Mouse (Mus musculus) midbrain, embryonic 11.5 days (tissue): ENCODE data around the gene Wfdc12. TPM values are rescaled to one million over a fixed set of nuclear protein-coding genes. Genes with fewer than 3 reads are reported as not detected.

ENCODE experiments used
- ATAC-seq: fragments of 200-750 bp; cut with Nextera tagmentation; 2 replicates; pipeline ENCODE4 v1.8.0; 2017; ENCODE audit warnings: moderate TSS enrichment, moderate library complexity; ENCODE audit not compliant: low FRiP score
- DNase-seq: peaks from one replicate; pipeline ENCODE4 v3.0.0; 2015; ENCODE audit warnings: low spot score; ENCODE audit errors: missing footprints
- H3K27ac ChIP-seq: fragments of 300-500 bp; sonication (generic); 2 replicates; pipeline ENCODE4 v1.5.1; 2014; ENCODE audit warnings: low read depth, low read length
- H3K27me3 ChIP-seq: fragments of 300-500 bp; sonication (generic); 2 replicates; pipeline ENCODE4 v1.6.1; 2014; ENCODE audit warnings: mild to moderate bottlenecking, low read length, moderate library complexity, mixed read lengths; ENCODE audit not compliant: control insufficient read depth, insufficient read depth
- H3K36me3 ChIP-seq: fragments of 300-500 bp; sonication (generic); 2 replicates; pipeline ENCODE4 v1.6.1; 2014; ENCODE audit warnings: mild to moderate bottlenecking, low read length, moderate library complexity, mixed read lengths; ENCODE audit not compliant: control insufficient read depth, insufficient read depth
- H3K4me1 ChIP-seq: fragments of 300-500 bp; sonication (generic); 2 replicates; pipeline ENCODE4 v1.6.1; 2014; ENCODE audit warnings: low read length; ENCODE audit not compliant: control insufficient read depth, insufficient read depth
- H3K4me2 ChIP-seq: fragments of 300-500 bp; sonication (generic); 2 replicates; pipeline ENCODE4 v1.6.1; 2014; ENCODE audit warnings: mild to moderate bottlenecking, moderate library complexity
- H3K4me3 ChIP-seq: fragments of 300-500 bp; sonication (generic); 2 replicates; pipeline ENCODE4 v1.5.1; 2014; ENCODE audit warnings: low read depth, low read length
- H3K9ac ChIP-seq: fragments of 300-500 bp; sonication (generic); 2 replicates; pipeline ENCODE4 v1.6.1; 2014; ENCODE audit warnings: low read length
- H3K9me3 ChIP-seq: fragments of 300-500 bp; sonication (generic); 2 replicates; pipeline ENCODE4 v1.6.1; 2016; ENCODE audit warnings: low read length; ENCODE audit not compliant: control insufficient read depth
- WGBS: fragments of 180-500 bp; shearing (Covaris S2); extraction: QIAGEN DNeasy Blood & Tissue Kit; methylation state at CpG from one replicate; pipeline ENCODE4 v1.1.7; 2014; 5-methylcytosine and 5-hydroxymethylcytosine counted together
- polyA plus RNA-seq: library from polyadenylated mRNA; unstranded; fragments of >200 nt; fragmentation: Nextera tagmentation; extraction: Ambion mirVana; gene quantifications from 2 replicates; pipeline ENCODE4 v1.2.1, GENCODE M21; 2014

Gene Wfdc12
- polyA plus RNA-seq, 1 experiment from 2014 or later: not detected

- 63% methylated on average over 14 of the region's 14 CpGs for WGBS
- Histone ChIP-seq H3K4me1 (no peaks in the 10 kb centered on the region), H3K4me3 (no peak overlapping the region), H3K4me2 (no peak overlapping the region), H3K27me3 (no peaks in the 10 kb centered on the region), H3K9me3 (no peaks in the 10 kb centered on the region), H3K9ac (no peak overlapping the region), H3K27ac (no peak overlapping the region), H3K36me3 (peaks cover 6% of the 10 kb centered on the region)
- DNase-seq (no peak), ATAC-seq (no peak)
These were observed 40.2 kb downstream of the Wfdc12 start for GRCm38 (mm10) chr2:164150086-164150760.

- H3K27ac ChIP-seq: no peak overlapping the region
These were observed 43.9 kb downstream of the Wfdc12 start for GRCm38 (mm10) chr2:164146556-164146955.

GRCm38 (mm10) chr2:164144541-164144940 lies 45.9 kb downstream of the Wfdc12 start:
- ATAC-seq: no peak
- Histone ChIP-seq H3K27ac (no peak overlapping the region), H3K4me2 (no peak overlapping the region), H3K36me3 (no peaks in the 10 kb centered on the region), H3K9ac (no peak overlapping the region), H3K27me3 (no peaks in the 10 kb centered on the region), H3K4me1 (no peaks in the 10 kb centered on the region), H3K4me3 (no peak overlapping the region), H3K9me3 (no peaks in the 10 kb centered on the region)
- 89% methylated on average over 10 of the region's 10 CpGs for WGBS
- DNase-seq: no peak

More at GRCm38 (mm10) chr2:164146556-164146955, 43.9 kb downstream of the Wfdc12 start:
- Histone ChIP-seq H3K27me3 (no peaks in the 10 kb centered on the region), H3K4me3 (no peak overlapping the region), H3K36me3 (no peaks in the 10 kb centered on the region), H3K4me2 (no peak overlapping the region), H3K4me1 (no peaks in the 10 kb centered on the region), H3K9ac (no peak overlapping the region), H3K9me3 (no peaks in the 10 kb centered on the region)
- 94% methylated on average over 12 of the region's 12 CpGs for WGBS
- no peak for ATAC-seq
- DNase-seq: no peak

- Histone ChIP-seq H3K27me3 (no peaks in the 10 kb centered on the region), H3K9me3 (no peaks in the 10 kb centered on the region), H3K27ac (no peak overlapping the region), H3K4me2 (no peak overlapping the region), H3K9ac (no peak overlapping the region), H3K4me3 (no peak overlapping the region), H3K36me3 (no peaks in the 10 kb centered on the region), H3K4me1 (no peaks in the 10 kb centered on the region)
- WGBS: 74% methylated on average over 6 of the region's 6 CpGs
- DNase-seq (no peak), ATAC-seq (no peak)
These were observed 46.4 kb downstream of the Wfdc12 start for GRCm38 (mm10) chr2:164144025-164144424.

- Histone ChIP-seq H3K27ac (no peak overlapping the region), H3K4me1 (no peaks in the 10 kb centered on the region), H3K36me3 (no peaks in the 10 kb centered on the region), H3K4me2 (no peak overlapping the region), H3K4me3 (no peak overlapping the region), H3K9me3 (no peaks in the 10 kb centered on the region), H3K9ac (no peak overlapping the region), H3K27me3 (no peaks in the 10 kb centered on the region)
- DNase-seq: no peak
- ATAC-seq: no peak
- 78% methylated on average over 10 of the region's 10 CpGs for WGBS
These were observed 48.4 kb downstream of the Wfdc12 start for GRCm38 (mm10) chr2:164142021-164142420.

Other genes starting within 250 kb of the Wfdc12 start
- 352 and 354 TPM in 2 replicates for gene Ywhab, start 195.6 kb downstream of the Wfdc12 start, polyA plus RNA-seq
- gene Pabpc1l, start 165.2 kb downstream of the Wfdc12 start, polyA plus RNA-seq: 0.51 and 1.1 TPM in 2 replicates
- gene Stk4, start 120.3 kb downstream of the Wfdc12 start, polyA plus RNA-seq: 33.2 and 36.7 TPM in 2 replicates
- 48.2 and 50.0 TPM in 2 replicates for gene Tomm34, start 119.4 kb downstream of the Wfdc12 start, polyA plus RNA-seq
- gene Kcns1, start 19.5 kb downstream of the Wfdc12 start, polyA plus RNA-seq: 0.07 TPM in 1 of 2 replicates, not detected in the other
- not detected in 2 replicates for gene Wfdc5, start 7.9 kb downstream of the Wfdc12 start, polyA plus RNA-seq
- not detected in 2 replicates for gene Wfdc15a, start 9.5 kb upstream of the Wfdc12 start, polyA plus RNA-seq
- gene Wfdc15b, start 31.1 kb upstream of the Wfdc12 start, polyA plus RNA-seq: not detected in 2 replicates
- gene Svs2, start 47.9 kb upstream of the Wfdc12 start, polyA plus RNA-seq: not detected in 2 replicates
- not detected in 2 replicates for gene Svs3b, start 66.0 kb upstream of the Wfdc12 start, polyA plus RNA-seq
- gene Svs4, start 87.9 kb upstream of the Wfdc12 start, polyA plus RNA-seq: not detected in 2 replicates
- not detected in 2 replicates for gene Svs3a, start 98.7 kb upstream of the Wfdc12 start, polyA plus RNA-seq
- not detected in 2 replicates for gene Svs6, start 126.1 kb upstream of the Wfdc12 start, polyA plus RNA-seq
- gene Svs5, start 142.1 kb upstream of the Wfdc12 start, polyA plus RNA-seq: not detected in 2 replicates
- 0.37 and 0.52 TPM in 2 replicates for gene Slpi, start 198.5 kb upstream of the Wfdc12 start, polyA plus RNA-seq
- not detected in 2 replicates for gene Rbpjl, start 212.5 kb upstream of the Wfdc12 start, polyA plus RNA-seq
- 0.10 and 0.23 TPM in 2 replicates for gene Matn4, start 214.6 kb upstream of the Wfdc12 start, polyA plus RNA-seq